Mouse (Mus musculus) olfactory bulb, adult 2 months (tissue): ENCODE data around the gene Ankmy1.

ENCODE experiments used
- CTCF ChIP-seq: fragments of 200-500 bp; IDR thresholded peaks from 2 replicates; pipeline ENCODE4 v1.5.1; 2012; ENCODE audit warnings: low read depth, mild to moderate bottlenecking, low read length, moderate library complexity; ENCODE audit not compliant: insufficient read depth
- POLR2A ChIP-seq: fragments of 200-500 bp; IDR thresholded peaks from 2 replicates; pipeline ENCODE4 v1.6.1; 2012; ENCODE audit warnings: mild to moderate bottlenecking, low read depth, low read length, moderate library complexity; ENCODE audit not compliant: insufficient read depth

- TF ChIP-seq POLR2A (no peak), CTCF (no peak)
Observed at GRCm38 (mm10) chr1:92930171-92930706, 27.5 kb upstream of the Ankmy1 start.
